Mouse (Mus musculus): ENCODE measurements around the gene Srrm2. TPM values are rescaled to one million over a fixed set of nuclear protein-coding genes. Genes with fewer than 3 reads are reported as not detected.

Srrm2 gene
- polyA plus RNA-seq, 1 experiment from 2014 or later, result 515 TPM

DNA sequence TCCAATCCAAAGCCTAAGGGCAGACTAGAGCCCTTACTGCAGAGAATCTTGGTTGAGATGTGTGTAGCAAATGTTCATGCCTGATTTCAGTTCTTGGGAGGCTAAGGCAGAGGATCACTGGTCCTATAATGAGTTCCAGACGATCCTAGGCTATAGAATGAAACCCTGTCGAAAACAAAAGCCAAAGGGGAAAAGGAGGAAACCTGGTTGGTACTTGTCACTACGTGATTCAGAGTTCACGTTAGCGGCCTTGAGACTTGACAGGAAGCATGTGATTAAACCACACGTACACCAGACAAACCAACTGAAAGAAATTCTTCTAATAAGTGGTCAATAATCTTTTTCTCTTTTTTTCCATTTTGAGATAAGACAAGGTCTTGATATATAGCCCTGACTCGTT is 7.0 kb downstream of the Srrm2 start:
- no peak for DNase-seq (ENCODE audit: low spot score)
- H3K36me3 ChIP-seq, result 0 out of 2 replicates have a peak, but pooled peaks cover 6% of the 10 kb centered on the region
- H3K4me1 ChIP-seq, result peaks cover 5% of the 10 kb centered on the region; the same call in 1 of the 2 replicates
- H3K27ac ChIP-seq (replicated peaks), result no peak overlapping the region
- no peaks in the 10 kb centered on the region for H3K9me3 ChIP-seq (replicated peaks)
- no peak overlapping the region for H3K4me3 ChIP-seq
- WGBS, result 80% methylated on average over 7 of the region's 7 CpGs
- H3K27me3 ChIP-seq (ENCODE audit: low read depth, poor library complexity, severe bottlenecking), result no peaks in the 10 kb centered on the region

GRCm38 (mm10) chr17:23801627-23802026 is 11.3 kb downstream of the Srrm2 start:
- DNase-seq (ENCODE audit: low spot score), result no peak
- WGBS, result 94% methylated on average over 10 of the region's 10 CpGs
- no peak overlapping the region; the same call in 1 of the 2 replicates for H3K27ac ChIP-seq (replicated peaks)

DNA sequence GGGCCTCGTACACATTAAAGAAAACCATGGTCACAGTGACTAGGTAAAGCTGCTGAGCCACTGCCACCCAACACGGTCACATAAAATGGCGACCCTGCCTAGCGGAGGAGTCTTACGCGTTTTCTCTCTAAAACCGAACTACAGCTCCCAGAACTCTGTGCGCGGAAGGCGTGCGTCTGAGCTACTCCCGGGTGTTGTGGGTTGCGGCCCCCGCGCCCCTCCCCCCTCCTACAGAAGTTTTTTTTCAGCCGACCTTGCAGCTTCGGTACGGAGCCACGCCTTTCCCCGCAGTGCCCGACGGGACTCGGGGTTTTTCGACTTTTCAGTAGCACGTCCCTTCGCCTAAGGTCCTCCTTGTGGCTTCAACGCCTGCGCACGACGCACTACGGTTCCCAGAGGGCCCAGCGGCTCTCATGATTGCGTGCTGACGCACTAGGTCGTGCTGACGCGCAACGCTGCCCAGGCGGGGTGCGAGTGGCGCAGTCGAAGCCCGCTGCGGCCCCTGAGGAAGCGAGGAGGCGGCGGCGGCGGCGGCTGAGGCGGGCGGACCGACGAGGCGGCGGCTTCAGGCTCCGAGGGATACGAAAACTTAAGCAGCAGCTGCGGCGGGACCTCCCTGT is 12.5 kb downstream of the Srrm2 start:
- H3K9me3 ChIP-seq (replicated peaks), result no peaks in the 10 kb centered on the region
- peak; percentile 98 for DNase-seq (ENCODE audit: low spot score)
- peak overlapping the region; percentile 99 for H3K27ac ChIP-seq (replicated peaks)
- under 1% methylated on average over 60 of the region's 60 CpGs for WGBS
- H3K4me1 ChIP-seq, result peaks cover 33% of the 10 kb centered on the region
- H3K36me3 ChIP-seq, result peaks cover 14% of the 10 kb centered on the region
- peak overlapping the region; percentile 99 for H3K4me3 ChIP-seq
- no peaks in the 10 kb centered on the region for H3K27me3 ChIP-seq (ENCODE audit: low read depth, poor library complexity, severe bottlenecking)

More at GRCm38 (mm10) chr17:23801627-23802026, 11.3 kb downstream of the Srrm2 start:
- H3K4me3 ChIP-seq, result no peak overlapping the region
- H3K27me3 ChIP-seq (ENCODE audit: low read depth, poor library complexity, severe bottlenecking), result no peaks in the 10 kb centered on the region
- H3K4me1 ChIP-seq, result peaks cover 29% of the 10 kb centered on the region
- peaks cover 5% of the 10 kb centered on the region for H3K36me3 ChIP-seq
- no peaks in the 10 kb centered on the region for H3K9me3 ChIP-seq (replicated peaks)

DNA sequence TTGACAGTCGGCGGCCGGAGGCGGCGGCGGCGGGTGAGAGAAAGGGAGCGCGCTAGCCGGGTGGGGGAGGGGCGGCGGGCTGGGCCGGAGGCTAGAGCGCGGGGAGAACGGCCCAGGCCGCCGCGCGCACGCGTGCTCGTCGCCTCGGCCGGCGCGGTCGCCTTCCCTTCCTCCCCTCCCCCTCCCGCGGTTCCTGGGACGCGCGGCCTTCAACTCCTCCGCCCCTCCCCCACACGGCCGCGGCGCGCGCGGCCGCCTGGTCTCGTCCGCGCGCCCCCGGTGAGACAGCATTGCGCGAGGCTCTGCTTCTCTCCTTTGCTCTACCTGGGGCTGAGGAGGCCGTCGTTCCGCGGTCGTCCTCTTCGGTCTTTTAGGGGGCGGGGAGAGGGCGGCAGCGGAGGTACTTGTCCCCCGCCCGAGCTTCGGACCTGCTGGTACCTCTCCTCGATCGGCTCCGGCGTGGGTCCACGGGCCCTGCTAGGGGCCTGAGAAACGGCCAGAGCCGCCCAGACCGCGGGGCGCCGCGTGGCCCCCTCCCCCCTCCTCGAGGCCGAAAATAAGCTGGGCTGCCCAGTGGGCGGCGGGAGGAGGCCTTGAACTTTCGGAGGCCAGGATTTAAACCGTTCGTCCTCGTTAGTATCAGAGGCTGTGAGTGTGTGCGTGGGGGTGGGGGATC is 13.2 kb downstream of the Srrm2 start:
- H3K27me3 ChIP-seq (ENCODE audit: low read depth, poor library complexity, severe bottlenecking), result no peaks in the 10 kb centered on the region
- H3K4me1 ChIP-seq, result peaks cover 33% of the 10 kb centered on the region
- H3K4me3 ChIP-seq, result peak overlapping the region; percentile 99
- H3K36me3 ChIP-seq, result peaks cover 20% of the 10 kb centered on the region
- WGBS, result under 1% methylated on average over 66 of the region's 83 CpGs
- peak; percentile 89 for DNase-seq (ENCODE audit: low spot score)
- no peaks in the 10 kb centered on the region for H3K9me3 ChIP-seq (replicated peaks)
- peak overlapping the region; percentile 99 for H3K27ac ChIP-seq (replicated peaks)

- Histone ChIP-seq H3K4me1 (peaks cover 33% of the 10 kb centered on the region), H3K4me3 (peak overlapping the region; percentile 99), H3K27me3 (ENCODE audit: low read depth, poor library complexity, severe bottlenecking) (no peaks in the 10 kb centered on the region), H3K36me3 (peaks cover 31% of the 10 kb centered on the region), H3K9me3 (replicated peaks) (no peaks in the 10 kb centered on the region), H3K27ac (replicated peaks) (peak overlapping the region; percentile 99)
- DNase-seq (ENCODE audit: low spot score), result no peak
- 14% methylated on average over 8 of the region's 8 CpGs for WGBS
Measured at GRCm38 (mm10) chr17:23804426-23805085, 14.2 kb downstream of the Srrm2 start.

GRCm38 (mm10) chr17:23806867-23807266 is 16.5 kb downstream of the Srrm2 start:
- H3K27ac ChIP-seq (replicated peaks), result no peak overlapping the region
- no peaks in the 10 kb centered on the region for H3K9me3 ChIP-seq (replicated peaks)
- H3K4me1 ChIP-seq, result peaks cover 30% of the 10 kb centered on the region
- peak overlapping the region; percentile 19; the same call in 1 of the 2 replicates for H3K4me3 ChIP-seq
- DNase-seq (ENCODE audit: low spot score), result no peak
- H3K36me3 ChIP-seq, result peaks cover 54% of the 10 kb centered on the region
- no peaks in the 10 kb centered on the region for H3K27me3 ChIP-seq (ENCODE audit: low read depth, poor library complexity, severe bottlenecking)
- 94% methylated on average over 25 of the region's 25 CpGs for WGBS

GRCm38 (mm10) chr17:23807918-23808317 is 17.6 kb downstream of the Srrm2 start:
- no peak overlapping the region for H3K4me3 ChIP-seq
- DNase-seq (ENCODE audit: low spot score), result no peak
- H3K27me3 ChIP-seq (ENCODE audit: low read depth, poor library complexity, severe bottlenecking), result no peaks in the 10 kb centered on the region
- 96% methylated on average over 3 of the region's 3 CpGs for WGBS
- H3K36me3 ChIP-seq, result peaks cover 64% of the 10 kb centered on the region
- H3K4me1 ChIP-seq, result peaks cover 26% of the 10 kb centered on the region
- no peaks in the 10 kb centered on the region for H3K9me3 ChIP-seq (replicated peaks)
- H3K27ac ChIP-seq (replicated peaks), result no peak overlapping the region

- Histone ChIP-seq H3K27ac (replicated peaks) (no peak overlapping the region), H3K36me3 (peaks cover 100% of the 10 kb centered on the region), H3K27me3 (ENCODE audit: low read depth, poor library complexity, severe bottlenecking) (no peaks in the 10 kb centered on the region), H3K4me1 (no peaks in the 10 kb centered on the region), H3K9me3 (replicated peaks) (peaks cover 53% of the 10 kb centered on the region), H3K4me3 (no peak overlapping the region)
- no peak for DNase-seq (ENCODE audit: low spot score)
- 96% methylated on average over 16 of the region's 16 CpGs for whole genome bisulfite sequencing
Measured at GRCm38 (mm10) chr17:23815641-23816040, 25.3 kb downstream of the Srrm2 start.

- Histone ChIP-seq H3K36me3 (peaks cover 100% of the 10 kb centered on the region), H3K27ac (replicated peaks) (no peak overlapping the region), H3K4me1 (no peaks in the 10 kb centered on the region), H3K4me3 (no peak overlapping the region), H3K27me3 (ENCODE audit: low read depth, poor library complexity, severe bottlenecking) (no peaks in the 10 kb centered on the region), H3K9me3 (replicated peaks) (peaks cover 53% of the 10 kb centered on the region)
- WGBS, result 95% methylated on average over 8 of the region's 8 CpGs
- DNase-seq (ENCODE audit: low spot score), result no peak
Measured at GRCm38 (mm10) chr17:23818579-23818978, 28.2 kb downstream of the Srrm2 start.

DNA sequence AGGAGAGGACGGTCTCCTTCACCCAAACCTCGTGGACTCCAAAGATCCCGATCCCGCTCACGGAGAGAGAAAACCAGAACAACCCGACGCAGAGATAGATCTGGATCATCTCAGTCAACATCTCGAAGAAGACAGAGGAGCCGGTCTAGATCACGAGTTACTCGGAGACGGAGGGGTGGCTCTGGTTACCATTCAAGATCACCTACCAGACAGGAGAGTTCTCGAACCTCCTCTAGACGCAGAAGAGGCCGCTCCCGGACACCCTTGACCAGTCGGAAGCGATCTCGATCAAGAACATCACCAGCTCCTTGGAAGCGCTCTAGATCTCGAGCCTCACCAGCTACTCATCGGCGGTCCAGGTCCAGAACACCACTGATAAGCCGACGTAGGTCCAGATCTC is 28.9 kb downstream of the Srrm2 start:
- no peaks in the 10 kb centered on the region for H3K4me1 ChIP-seq
- WGBS, result 98% methylated on average over 25 of the region's 25 CpGs
- no peak for DNase-seq (ENCODE audit: low spot score)
- peaks cover 100% of the 10 kb centered on the region for H3K36me3 ChIP-seq
- H3K27me3 ChIP-seq (ENCODE audit: low read depth, poor library complexity, severe bottlenecking), result no peaks in the 10 kb centered on the region
- H3K27ac ChIP-seq (replicated peaks), result no peak overlapping the region
- no peak overlapping the region for H3K4me3 ChIP-seq
- peaks cover 53% of the 10 kb centered on the region for H3K9me3 ChIP-seq (replicated peaks)

- 95% methylated on average over 5 of the region's 5 CpGs for WGBS
- Histone ChIP-seq H3K27me3 (ENCODE audit: low read depth, poor library complexity, severe bottlenecking) (no peaks in the 10 kb centered on the region), H3K4me3 (no peak overlapping the region), H3K4me1 (no peaks in the 10 kb centered on the region), H3K9me3 (replicated peaks) (peaks cover 44% of the 10 kb centered on the region), H3K36me3 (peaks cover 100% of the 10 kb centered on the region), H3K27ac (replicated peaks) (no peak overlapping the region)
- DNase-seq (ENCODE audit: low spot score), result no peak
Measured at GRCm38 (mm10) chr17:23820731-23821130, 30.4 kb downstream of the Srrm2 start.

- WGBS, result 85% methylated on average over 6 of the region's 6 CpGs
Measured at GRCm38 (mm10) chr17:23822094-23822493, 31.8 kb downstream of the Srrm2 start.

DNA sequence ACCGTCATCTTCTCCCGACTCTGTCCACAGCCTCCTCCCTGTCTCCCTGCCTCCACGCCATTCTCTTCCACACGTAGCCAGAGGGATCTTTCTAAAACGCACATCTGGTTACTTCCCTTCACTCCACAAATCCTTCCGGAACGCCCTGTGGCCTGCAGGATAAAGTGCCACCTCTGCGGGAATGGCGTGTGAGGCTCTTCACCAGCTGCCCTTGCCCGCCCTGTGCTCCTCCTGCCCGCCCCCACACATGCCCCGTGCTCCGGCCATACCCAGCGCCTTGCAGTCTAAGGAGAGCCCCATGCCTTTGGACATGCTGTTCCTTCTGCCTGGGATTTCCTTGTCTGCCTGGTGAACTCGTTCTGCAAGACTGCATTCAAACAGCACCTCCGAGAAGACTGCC is 32.7 kb downstream of the Srrm2 start:
- 90% methylated on average over 16 of the region's 16 CpGs for WGBS

More at GRCm38 (mm10) chr17:23822094-23822493, 31.8 kb downstream of the Srrm2 start:
- H3K36me3 ChIP-seq, result peaks cover 100% of the 10 kb centered on the region
- no peak overlapping the region for H3K27ac ChIP-seq (replicated peaks)
- no peak overlapping the region for H3K4me3 ChIP-seq
- DNase-seq (ENCODE audit: low spot score), result no peak
- peaks cover 30% of the 10 kb centered on the region for H3K9me3 ChIP-seq (replicated peaks)
- H3K4me1 ChIP-seq, result peaks cover 1% of the 10 kb centered on the region
- no peaks in the 10 kb centered on the region for H3K27me3 ChIP-seq (ENCODE audit: low read depth, poor library complexity, severe bottlenecking)

More for the DNA sequence above, 32.7 kb downstream of the Srrm2 start:
- Histone ChIP-seq H3K4me3 (no peak overlapping the region), H3K9me3 (replicated peaks) (peaks cover 22% of the 10 kb centered on the region), H3K36me3 (peaks cover 94% of the 10 kb centered on the region), H3K27me3 (ENCODE audit: low read depth, poor library complexity, severe bottlenecking) (no peaks in the 10 kb centered on the region), H3K4me1 (peaks cover 11% of the 10 kb centered on the region), H3K27ac (replicated peaks) (no peak overlapping the region)
- no peak for DNase-seq (ENCODE audit: low spot score)

Measured in midbrain, embryonic 10.5 days (tissue).